Mouse (Mus musculus) adrenal gland, postnatal 36 days (tissue): ENCODE results near the gene Tnfsf13. TPM values are rescaled to one million over a fixed set of nuclear protein-coding genes. Genes with fewer than 3 reads are reported as not detected.

ENCODE experiments used
- DNase-seq, 2 experiments: peaks; one replicate each; pipeline ENCODE4 v3.0.0; 2021; ENCODE audit warnings: mixed read lengths in 1 of 2
- total RNA-seq, 2 experiments: library from RNA; stranded (reverse); gene quantifications; 2 replicates each; pipeline ENCODE4 v1.2.3; 2021

Tnfsf13 gene
- total RNA-seq, 2 experiments from 2014 or later = 1.7 to 2.5 TPM

- DNase-seq = peak; percentile 98 to 99
Observed at GRCm38 (mm10) chr11:69681314-69682208, 4.0 kb downstream of the Tnfsf13 start, which contains the start of gene Senp3. Gene Senp3 (minus strand): TSS chr11:69682084.

DNA sequence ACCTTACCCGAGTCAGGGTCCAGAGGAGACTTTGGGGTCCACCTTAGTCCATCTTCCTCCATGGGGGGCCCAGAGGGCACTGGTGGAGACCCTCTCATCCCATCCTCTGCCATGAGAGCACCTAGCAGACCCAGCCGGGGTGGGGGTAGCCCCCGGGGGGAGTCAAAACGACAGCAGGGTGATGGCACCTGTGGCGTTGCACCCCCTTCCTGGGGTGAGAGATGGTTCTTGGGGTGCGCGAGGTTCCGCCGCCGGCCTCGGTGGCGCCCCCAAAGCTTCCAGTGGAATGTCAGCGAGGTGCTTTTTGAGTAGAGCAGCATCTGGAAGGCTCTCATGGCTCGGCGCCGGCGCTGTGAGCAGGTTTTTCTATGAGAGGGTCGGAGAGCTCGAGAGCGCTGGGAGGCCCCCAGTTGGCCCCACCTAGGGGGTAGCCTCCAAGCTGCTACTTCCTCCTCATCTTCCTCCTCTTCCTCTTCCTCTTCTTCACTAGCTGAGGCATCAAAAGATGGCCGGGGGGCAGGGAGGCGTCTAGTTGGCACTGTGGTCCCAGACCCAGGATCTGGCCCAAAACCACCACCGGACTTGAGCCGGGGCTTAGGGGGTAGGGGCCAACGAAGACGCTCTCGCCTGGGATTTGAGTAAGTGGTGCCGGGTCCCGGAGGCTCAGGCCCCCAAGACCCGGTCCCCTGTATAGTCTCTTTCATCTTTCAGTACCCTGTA lies 5.3 kb downstream of the Tnfsf13 start:
- DNase-seq = no peak

- DNase-seq = no peak
Observed at GRCm38 (mm10) chr11:69679144-69679543, 6.4 kb downstream of the Tnfsf13 start.

- DNase-seq = peak; percentile 99 to 100
Observed at GRCm38 (mm10) chr11:69672211-69672706, 13.3 kb downstream of the Tnfsf13 start, which contains the start of gene Eif4a1. Gene Eif4a1 (minus strand): TSS chr11:69672423.

- peak in 1 of 2 experiments; percentile 40 for DNase-seq
Observed at GRCm38 (mm10) chr11:69671726-69672124, 13.9 kb downstream of the Tnfsf13 start.

GRCm38 (mm10) chr11:69670786-69671725 lies 14.5 kb downstream of the Tnfsf13 start:
- DNase-seq = peak; percentile 97 to 99

DNA sequence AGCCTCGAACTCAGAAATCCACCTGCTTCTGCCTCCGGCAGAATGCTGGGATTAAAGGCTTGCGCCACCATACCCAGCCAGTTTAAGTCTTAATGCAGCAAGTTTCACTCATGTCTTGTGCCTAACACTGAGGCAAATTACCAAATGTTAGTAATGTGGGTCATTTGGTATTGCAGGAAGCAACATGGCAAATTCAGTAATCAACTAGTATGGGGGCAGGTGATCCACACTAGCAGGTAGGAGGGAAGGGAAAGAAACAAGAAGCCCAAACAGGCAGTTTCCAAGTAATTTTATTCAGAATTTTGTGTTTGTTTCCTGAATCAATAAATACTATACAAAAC lies 18.9 kb downstream of the Tnfsf13 start:
- no peak for DNase-seq

DNA sequence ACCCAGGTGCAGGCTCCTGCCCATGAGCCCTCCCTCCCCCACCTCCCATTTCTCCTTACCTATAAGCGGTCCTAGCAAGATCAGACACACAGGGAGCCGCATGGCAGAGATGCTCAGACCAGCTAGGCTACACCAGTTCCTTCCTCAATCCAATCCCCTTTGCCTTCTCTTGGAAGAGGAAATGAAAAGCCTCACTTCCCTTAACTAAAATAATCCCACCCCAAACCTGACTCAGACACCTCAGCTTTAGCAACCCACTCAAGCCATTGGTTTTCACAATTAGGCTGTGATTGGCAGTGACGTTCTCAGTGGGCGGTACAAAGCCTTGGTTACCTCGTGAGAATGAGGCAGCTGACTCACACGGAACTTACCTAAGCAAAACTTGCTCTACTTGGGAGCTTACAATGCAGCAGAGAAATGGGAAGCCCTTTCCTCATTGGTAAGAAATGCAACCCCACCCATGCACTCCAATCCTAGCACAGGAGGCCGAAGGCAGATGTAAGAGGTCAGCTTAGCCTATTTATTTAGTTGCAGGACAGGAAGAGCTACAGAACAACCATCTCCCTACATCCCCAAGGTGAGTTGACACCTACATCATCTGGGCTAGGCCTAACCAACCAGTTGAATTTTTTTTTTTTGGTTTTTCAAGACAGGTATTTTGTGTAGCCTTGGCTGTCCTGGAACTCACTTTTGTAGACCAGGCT lies 19.5 kb downstream of the Tnfsf13 start, which contains the start of gene Cd68:
Gene Cd68, minus strand, starts transcription at position 193 of the 704 bp plus-strand sequence.
- DNase-seq = peak; percentile 61 to 64

DNA sequence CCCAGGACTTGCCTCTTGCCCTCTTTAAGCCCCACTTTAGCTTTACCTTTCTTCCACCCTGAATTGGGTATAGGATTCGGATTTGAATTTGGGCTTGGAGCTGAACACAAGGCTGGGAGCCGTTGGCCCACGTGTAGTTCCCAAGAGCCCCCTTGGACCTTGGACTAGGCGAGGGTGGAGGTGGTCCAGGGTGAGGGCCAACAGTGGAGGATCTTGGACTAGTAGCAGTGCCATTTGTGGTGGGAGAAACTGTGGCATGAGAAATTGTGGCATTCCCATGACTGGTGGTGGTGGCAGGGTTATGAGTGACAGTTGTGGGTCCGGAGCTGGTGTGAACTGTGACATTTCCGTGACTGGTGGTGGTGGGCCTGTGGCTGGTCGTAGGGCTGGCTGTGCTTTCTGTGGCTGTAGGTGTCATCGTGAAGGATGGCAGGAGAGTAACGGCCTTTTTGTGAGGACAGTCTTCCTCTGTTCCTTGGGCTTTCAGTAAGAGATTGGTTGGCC lies 20.1 kb downstream of the Tnfsf13 start:
- DNase-seq = no peak

DNA sequence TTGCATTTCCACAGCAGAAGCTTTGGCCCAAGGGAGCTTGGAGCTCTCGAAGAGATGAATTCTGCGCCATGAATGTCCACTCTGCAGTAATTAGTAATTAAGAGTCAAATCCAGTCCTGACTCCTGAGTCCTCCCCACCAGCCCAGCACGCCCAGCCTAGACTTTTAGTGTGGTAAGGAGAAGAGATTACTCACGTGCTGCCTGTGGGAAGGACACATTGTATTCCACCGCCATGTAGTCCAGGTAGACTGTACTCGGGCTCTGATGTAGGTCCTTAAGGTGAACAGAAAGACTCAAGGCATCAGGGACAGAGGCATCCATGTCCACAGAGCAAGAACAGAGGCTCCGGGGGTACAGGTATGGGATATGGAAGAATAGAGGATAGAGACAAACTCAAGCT lies 20.7 kb downstream of the Tnfsf13 start:
- DNase-seq = no peak

DNA sequence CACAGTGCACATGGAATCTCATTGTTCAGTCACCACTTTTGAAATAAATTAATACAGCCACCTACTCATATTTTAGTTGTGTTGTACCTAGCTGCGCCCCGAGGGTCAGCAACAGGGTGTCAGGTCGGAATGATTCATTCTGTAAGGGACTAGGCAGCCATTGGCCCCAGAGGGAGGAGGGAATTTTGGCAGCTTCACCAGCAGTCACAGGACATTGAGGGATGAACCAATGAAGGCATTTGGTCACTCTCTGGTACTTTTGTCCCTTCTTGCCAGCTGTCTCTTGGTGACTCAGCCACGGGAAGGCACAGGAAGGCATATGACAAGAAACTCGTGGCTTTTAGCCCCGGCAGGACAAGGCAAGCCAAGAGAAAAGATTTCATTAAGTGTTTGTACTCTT lies 21.8 kb downstream of the Tnfsf13 start:
- DNase-seq = peak; percentile 72 to 73

- DNase-seq = no peak
Observed at GRCm38 (mm10) chr11:69662967-69663671, 22.5 kb downstream of the Tnfsf13 start.

DNA sequence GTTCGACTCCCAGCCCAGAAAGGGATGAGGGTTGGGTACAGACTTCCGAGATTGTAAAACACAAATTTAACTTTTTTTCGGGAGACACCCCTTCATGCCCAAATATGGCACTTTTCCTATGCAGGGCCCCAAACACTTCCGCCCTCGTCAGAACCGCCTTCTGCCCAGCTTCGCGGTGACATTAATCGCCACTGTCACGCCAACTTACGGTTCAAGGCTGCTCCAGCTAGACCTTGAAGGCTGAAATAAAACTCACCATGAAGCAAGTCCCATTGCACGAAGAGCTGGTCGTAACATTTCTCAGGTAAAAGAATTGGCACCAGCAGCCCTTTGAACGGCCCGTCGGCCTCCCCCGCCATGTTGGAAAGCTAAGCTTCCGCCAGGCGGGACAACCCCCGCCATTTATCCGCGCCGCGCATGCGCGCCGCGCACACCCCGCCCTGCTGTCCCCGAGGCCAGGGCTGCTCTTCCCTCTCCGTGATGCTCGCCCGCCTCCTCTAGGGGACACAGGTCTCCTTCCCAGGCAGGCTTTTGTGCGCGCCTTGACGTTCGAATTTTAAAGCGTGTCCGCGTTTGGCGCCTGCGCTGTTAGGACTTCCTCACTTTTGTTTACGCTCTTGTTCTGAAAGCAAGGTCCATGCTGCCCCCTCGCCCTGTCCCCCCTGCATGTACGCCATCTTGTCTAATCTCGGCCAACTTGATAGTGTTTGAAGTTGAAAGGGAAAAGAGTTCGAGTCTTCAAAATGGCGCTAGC lies 23.2 kb downstream of the Tnfsf13 start, which contains the start of gene Mpdu1:
Gene Mpdu1, minus strand, starts transcription at position 430 of the 754 bp plus-strand sequence.
- peak; percentile 95 for DNase-seq

DNA sequence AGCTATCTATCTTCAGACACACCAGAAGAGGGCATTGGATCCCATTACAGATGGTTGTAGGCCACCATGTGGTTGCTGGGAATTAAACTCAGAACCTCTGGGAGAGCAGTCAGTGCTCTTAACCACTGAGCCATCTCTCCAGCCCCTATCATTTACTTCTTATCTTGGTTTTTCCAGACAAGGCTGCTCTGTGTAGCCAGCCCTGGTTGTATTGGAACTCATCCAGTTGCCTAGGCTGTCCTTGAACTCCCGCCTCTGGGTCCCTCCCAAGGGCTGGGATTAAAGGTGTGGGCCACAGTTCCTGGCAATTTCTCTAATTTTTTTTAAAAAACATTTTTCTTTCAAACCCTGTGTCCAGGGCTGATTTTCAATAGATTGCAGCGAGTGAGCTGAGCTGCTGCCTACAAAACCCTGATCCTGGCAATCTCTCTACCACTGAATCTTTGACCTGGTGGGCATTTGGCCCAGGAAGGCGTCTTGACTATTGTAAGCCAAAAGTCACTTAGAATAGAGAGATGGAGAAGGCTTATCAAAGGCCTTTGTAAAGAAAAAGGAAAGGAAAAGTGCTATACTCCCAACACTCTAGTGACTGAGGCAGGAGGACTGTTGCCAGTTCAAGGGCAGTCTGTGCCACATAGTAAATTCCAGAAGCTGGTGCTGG lies 24.2 kb downstream of the Tnfsf13 start:
- DNase-seq = peak; percentile 69 to 75

- no peak for DNase-seq
Observed at GRCm38 (mm10) chr11:69657462-69657881, 28.1 kb downstream of the Tnfsf13 start.

- DNase-seq = peak in 1 of 2 experiments; percentile 53
Observed at GRCm38 (mm10) chr11:69656617-69657461, 28.7 kb downstream of the Tnfsf13 start.

GRCm38 (mm10) chr11:69656065-69656455 lies 29.5 kb downstream of the Tnfsf13 start:
- no peak for DNase-seq
